Mouse (Mus musculus): ENCODE measurements around the gene Dync1li1.

The Dync1li1 gene

GRCm38 (mm10) chr9:114727315-114727714 lies 38.7 kb downstream of the Dync1li1 start:
- in situ Hi-C loops (cut with MboI, MseI): loop anchor here (10.0 kb wide), 1 partner anchor 83 kb away; the partner anchor contains the start of gene Cnot10

GRCm38 (mm10) chr9:114728432-114728831 lies 39.8 kb downstream of the Dync1li1 start:
- in situ Hi-C loops (cut with MboI, MseI): loop anchor here (10.0 kb wide), 1 partner anchor 84 kb away; the partner anchor contains the start of gene Cnot10

- in situ Hi-C loops (cut with MboI, MseI): loop anchor here (10.0 kb wide), 1 partner anchor 85 kb away; the partner anchor contains the start of gene Cnot10
Measured at GRCm38 (mm10) chr9:114729911-114730805, 41.6 kb downstream of the Dync1li1 start.

GRCm38 (mm10) chr9:114731011-114731755 lies 42.6 kb downstream of the Dync1li1 start, which contains the start of gene Cmtm6:
Cmtm6 (plus strand) TSS chr9:114731116.
- in situ Hi-C loops (cut with MboI, MseI): no loop called here

GRCm38 (mm10) chr9:114731871-114732682 lies 43.5 kb downstream of the Dync1li1 start:
- in situ Hi-C loops (cut with MboI, MseI): no loop called here

- in situ Hi-C loops (cut with MboI, MseI): no loop called here
Measured at GRCm38 (mm10) chr9:114733238-114733637, 44.6 kb downstream of the Dync1li1 start.

- in situ Hi-C loops (cut with MboI, MseI): no loop called here
Measured at GRCm38 (mm10) chr9:114736442-114736841, 47.9 kb downstream of the Dync1li1 start.

GRCm38 (mm10) chr9:114740336-114740735 lies 51.7 kb downstream of the Dync1li1 start:
- in situ Hi-C loops (cut with MboI, MseI): no loop called here

GRCm38 (mm10) chr9:114742731-114743130 lies 54.1 kb downstream of the Dync1li1 start:
- in situ Hi-C loops (cut with MboI, MseI): no loop called here

- in situ Hi-C loops (cut with MboI, MseI): no loop called here
Measured at GRCm38 (mm10) chr9:114745163-114745562, 56.6 kb downstream of the Dync1li1 start.

- in situ Hi-C loops (cut with MboI, MseI): no loop called here
Measured at GRCm38 (mm10) chr9:114745654-114746053, 57.1 kb downstream of the Dync1li1 start.

GRCm38 (mm10) chr9:114747012-114747411 lies 58.4 kb downstream of the Dync1li1 start:
- in situ Hi-C loops (cut with MboI, MseI): no loop called here

- in situ Hi-C loops (cut with MboI, MseI): no loop called here
Measured at GRCm38 (mm10) chr9:114747466-114747865, 58.9 kb downstream of the Dync1li1 start.

GRCm38 (mm10) chr9:114751582-114751981 lies 63.0 kb downstream of the Dync1li1 start:
- in situ Hi-C loops (cut with MboI, MseI): loop anchor here (25.0 kb wide), 3 partner anchors 861 to 1611 kb away; no protein-coding TSS in a partner anchor

- in situ Hi-C loops (cut with MboI, MseI): loop anchor here (25.0 kb wide), 3 partner anchors 860 to 1610 kb away; no protein-coding TSS in a partner anchor
Measured at GRCm38 (mm10) chr9:114752311-114752710, 63.7 kb downstream of the Dync1li1 start.

GRCm38 (mm10) chr9:114752863-114753484 lies 64.4 kb downstream of the Dync1li1 start:
- in situ Hi-C loops (cut with MboI, MseI): loop anchor here (25.0 kb wide), 3 partner anchors 859 to 1609 kb away; no protein-coding TSS in a partner anchor

GRCm38 (mm10) chr9:114758272-114758671 lies 69.7 kb downstream of the Dync1li1 start:
- in situ Hi-C loops (cut with MboI, MseI): loop anchor here (25.0 kb wide), 3 partner anchors 854 to 1604 kb away; no protein-coding TSS in a partner anchor

- in situ Hi-C loops (cut with MboI, MseI): loop anchor here (25.0 kb wide), 3 partner anchors 854 to 1604 kb away; no protein-coding TSS in a partner anchor
Measured at GRCm38 (mm10) chr9:114758801-114759200, 70.2 kb downstream of the Dync1li1 start.

GRCm38 (mm10) chr9:114759886-114760285 lies 71.3 kb downstream of the Dync1li1 start:
- in situ Hi-C loops (cut with MboI, MseI): loop anchor here (25.0 kb wide), 3 partner anchors 852 to 1602 kb away; no protein-coding TSS in a partner anchor

GRCm38 (mm10) chr9:114760353-114760752 lies 71.8 kb downstream of the Dync1li1 start:
- in situ Hi-C loops (cut with MboI, MseI): loop anchor here (25.0 kb wide), 3 partner anchors 852 to 1602 kb away; no protein-coding TSS in a partner anchor

All from regulatory T cell (primary cell).